Mouse (Mus musculus): ENCODE measurements at regions not wholly inside any gene's neighbourhood (a gene's known extent, or its start where the extent isn't known, plus 50 kb on each side); places are given as distances from the start of the nearest gene placed in this dataset.
A peak's percentile ranks its signal among the peaks of the same experiment; 100 is the strongest.
"Not testable (repeated sequence)": the region's sequence is repeated elsewhere in the genome, so short reads cannot be mapped to it uniquely, and the experiment has no call there.

DNA sequence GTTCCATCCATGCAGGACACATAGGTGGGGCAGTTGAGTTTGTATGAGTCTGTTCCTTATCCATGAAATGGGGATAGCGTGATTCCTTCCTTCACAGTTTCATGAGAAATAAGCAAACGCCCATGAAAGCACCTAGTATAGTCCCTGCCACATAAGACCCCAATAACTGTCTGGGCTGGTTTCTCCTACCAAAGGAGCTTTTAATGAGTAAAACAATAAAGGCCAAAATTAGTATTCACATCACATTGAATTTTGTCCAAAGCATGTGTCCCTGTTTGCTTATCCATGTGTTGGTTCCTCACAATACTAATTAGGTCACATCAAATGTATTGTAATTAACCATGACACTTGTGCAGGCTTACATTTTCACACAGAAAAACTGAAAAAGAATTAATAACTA lies 221.3 kb downstream of the Prdm13 start:
- DNase-seq: peak; percentile 72

DNA sequence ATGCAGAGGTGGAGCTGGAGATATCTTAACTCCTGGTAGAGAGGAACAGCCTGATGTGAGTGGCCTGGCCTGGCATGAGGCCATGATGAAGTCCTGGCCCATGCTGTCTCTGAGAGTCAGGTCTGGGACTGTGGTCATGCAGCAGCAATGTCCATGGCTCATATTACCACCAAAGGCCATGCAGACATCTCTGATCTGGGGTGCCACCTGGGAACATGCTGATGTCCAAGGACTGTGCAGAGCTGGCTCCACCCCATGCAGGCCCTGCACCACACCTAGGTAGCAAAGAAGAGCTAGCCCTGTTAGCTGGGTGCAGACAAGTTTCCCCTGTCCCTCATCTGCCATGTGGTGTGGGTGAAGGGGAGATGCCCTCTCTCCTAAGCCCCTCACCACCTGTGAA lies 244.5 kb downstream of the Prdm13 start:
- DNase-seq: no peak

DNA sequence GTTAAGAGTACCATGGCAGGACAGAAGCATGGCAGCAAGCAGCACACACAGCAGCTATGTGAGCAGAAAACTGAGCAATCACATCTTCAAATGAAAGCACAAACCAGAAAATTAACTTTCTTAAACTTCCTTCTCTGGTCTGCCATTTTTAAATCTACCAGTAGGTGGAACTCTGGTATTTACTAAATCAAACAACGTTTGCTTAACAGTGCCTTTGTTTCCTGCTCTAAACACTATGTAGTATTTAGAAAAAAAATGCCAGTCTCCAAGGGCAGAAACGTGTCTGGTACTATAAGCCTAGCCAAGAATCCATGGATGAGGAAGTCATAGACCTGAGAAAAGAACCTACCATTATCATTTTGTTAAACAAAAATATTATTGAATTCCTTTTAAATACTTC lies 249.1 kb downstream of the Prdm13 start:
- DNase-seq: peak; percentile 32

DNA sequence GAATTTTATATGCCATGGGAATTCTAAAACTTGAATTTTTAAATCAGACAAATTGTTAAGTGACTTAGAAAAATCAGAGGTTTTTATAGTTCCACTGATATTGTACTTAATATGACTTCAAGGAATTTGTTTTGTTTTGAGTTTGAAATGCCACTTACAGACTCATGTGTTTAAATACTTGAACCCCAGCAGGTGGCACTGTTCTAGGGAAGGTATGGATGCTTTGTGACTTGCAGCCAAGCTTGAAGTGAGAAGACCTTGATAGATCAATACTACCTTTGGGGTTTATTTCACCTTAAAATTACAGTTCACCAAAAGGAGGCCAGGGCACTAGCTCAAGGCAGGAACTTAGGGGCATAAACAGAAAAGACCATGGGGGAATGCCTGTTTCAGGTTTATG lies 277.9 kb downstream of the Prdm13 start:
- peak; percentile 52 for DNase-seq

DNA sequence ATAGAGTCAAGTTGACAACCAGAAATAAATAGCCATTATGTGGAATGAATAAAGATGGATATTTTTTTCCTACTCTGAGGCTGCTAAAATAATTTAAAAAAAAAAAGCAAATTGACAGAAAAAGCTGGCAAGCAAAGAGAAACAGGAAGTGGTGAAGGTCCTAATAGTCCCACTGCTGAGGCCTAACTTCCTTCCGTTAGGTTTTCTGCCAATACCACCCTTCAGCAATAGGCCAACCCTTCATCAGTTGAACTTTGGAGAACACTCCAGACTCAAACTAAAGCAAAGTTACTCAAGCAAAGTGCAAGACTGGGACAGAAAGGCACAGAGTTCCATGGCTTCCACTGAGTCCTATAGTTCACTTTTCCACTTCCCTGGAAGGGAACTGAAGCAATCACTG lies 316.4 kb downstream of the Prdm13 start:
- DNase-seq: no peak

DNA sequence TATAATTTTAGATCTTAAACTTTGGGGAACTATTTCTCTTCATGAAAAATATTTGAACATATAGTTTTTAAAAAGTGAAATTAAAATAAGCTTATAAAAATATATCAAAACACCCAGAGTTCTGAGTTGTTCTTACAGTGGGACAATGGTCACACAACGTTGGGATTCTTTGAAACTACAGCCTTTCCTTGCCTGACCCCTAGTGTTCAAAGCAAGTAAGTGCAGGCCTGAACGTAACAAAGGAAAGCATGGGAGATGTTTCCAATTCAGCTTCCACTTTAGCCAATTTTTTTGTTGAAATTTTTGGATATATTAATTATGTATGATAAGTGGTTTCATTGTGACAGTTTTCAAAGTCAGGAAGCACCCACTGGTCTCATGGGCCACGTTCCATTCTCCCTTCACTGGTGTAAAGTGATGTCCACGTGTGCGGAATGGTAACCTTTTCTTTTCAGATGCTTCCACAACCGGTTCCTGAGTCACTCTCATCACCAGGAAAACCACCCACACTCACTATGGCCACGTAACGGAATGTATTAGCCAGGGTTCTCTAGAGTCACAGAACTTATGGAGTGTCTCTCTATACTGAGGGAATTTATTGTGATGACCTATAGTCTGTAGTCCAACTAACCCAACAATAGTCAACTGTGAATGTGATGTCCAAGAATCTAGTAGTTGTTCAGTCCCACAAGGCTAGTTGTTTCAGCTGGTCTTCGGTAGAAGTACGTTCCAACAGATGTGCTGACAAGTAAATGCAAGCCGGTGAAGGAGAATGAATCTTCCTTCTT lies 317.3 kb downstream of the Prdm13 start:
- peak; percentile 53 for DNase-seq

DNA sequence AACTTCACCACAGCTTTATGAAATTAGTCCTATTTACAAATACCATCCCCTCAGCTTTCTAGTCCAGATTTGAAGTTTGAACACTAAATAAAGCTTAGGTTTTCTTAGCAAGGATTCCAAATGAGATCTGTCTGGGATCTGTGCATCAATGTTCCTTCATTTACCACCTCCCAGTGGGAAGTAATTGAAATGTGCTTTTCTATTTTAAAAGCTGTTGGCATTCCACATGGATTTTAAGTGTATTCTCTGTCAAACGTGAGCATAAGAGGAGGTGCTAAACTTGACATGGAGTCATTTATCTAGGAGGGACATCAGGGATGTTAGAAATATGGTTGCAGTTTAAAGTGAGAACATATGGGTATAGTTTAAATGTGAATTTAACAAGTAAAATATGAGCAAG lies 364.0 kb downstream of the Prdm13 start:
- no peak for DNase-seq

DNA sequence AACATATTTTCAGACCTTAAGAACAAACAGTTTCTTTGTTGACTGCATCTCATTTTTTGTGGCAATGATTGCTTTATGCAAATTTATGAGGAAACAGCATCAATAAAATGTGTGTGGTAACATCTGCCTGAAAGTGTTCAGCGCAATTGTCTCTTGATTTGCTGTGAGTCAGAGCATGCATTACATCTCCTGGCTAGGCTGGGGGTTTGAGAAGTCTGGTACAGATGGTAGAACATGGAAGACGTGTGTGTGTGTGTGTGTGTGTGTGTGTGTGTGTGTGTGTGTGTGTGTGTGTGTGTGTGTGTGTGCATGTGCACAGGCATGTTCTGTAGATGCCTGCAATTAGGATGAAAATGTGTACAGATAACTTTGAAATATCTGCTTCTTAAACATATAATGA lies 376.5 kb downstream of the Prdm13 start:
- not testable (repeated sequence) for DNase-seq

DNA sequence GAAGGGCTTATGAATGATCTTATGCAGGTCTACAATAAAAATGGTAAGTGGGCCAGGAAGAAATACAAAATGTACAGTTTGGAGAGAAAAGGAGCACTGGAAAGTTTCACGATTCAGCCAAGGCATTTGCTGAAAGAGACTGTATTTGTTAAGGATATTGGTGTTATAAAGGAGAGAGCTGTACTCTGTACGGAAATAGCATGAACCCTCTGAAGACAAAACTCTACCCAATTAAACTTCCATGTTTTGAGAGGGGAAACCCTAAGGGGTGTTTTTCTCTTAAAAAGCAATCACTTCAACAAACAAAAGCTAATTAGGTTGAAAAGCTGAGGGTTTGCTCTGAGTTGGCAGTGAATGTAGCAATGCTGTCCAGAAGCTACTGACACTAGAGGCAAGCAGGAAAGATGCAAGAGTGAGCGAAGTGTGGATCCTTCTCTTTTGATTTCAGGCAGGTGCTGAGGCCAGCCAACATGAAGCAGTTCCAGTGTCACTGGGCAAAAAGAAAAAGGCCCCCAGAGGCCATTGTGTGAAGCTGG lies 378.2 kb downstream of the Prdm13 start:
- no peak for DNase-seq

DNA sequence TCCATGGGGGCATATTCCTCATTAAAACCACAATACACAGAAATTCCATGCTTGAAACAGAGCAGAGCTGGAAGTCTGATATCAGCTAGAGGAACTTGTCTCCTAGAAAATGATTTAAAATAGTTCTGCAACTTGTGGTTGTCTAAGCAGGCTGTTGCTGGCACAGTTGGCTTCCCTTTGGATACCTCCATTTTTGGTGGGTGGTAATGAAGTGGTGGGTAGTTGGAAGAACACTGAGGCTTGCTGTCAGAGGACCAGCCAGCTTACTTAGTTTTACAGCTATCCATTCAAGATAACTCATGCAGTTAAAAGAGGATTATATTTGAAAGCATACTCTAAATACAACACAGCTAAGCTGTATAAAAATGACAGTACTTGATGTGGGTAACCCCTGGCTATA lies 385.6 kb downstream of the Prdm13 start:
- peak; percentile 2 for DNase-seq

DNA sequence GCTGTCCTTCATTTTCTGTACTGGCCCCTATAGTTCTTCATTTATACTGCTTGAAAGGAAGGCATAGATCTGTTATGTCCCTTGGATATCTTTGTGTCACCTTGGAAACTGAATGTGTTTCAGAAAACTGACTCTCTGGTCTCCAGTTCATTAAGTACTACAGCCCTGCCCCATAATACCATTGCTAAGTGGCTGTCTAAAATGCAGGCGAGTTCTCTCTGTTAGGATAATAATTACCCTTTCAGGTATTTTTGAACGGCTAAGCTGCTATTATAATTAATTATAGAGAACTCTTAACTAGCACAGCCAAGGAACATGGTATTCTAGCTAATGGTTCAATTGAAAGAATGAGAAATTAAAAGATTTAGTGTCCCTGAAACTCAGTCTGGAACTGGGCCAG lies 418.5 kb downstream of the Prdm13 start:
- no peak for DNase-seq

DNA sequence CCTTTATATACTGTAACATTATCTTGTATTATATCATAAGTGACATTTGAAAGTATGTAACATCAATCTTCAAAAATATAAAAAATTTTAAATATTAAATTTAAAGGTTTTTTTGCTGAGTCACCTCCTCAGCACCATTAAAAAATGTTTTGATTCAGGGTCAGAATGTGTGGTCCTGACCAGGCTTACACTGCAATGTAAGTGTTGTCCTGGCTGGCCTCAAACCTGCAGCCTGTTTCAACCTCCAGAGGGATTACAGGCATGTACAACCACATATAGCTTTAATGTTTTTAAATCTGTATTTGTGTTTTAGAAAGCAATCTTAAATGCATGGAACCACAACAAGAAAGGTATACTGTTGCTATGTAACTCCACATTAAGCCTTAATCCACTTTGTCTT lies 418.9 kb downstream of the Prdm13 start:
- no peak for DNase-seq

DNA sequence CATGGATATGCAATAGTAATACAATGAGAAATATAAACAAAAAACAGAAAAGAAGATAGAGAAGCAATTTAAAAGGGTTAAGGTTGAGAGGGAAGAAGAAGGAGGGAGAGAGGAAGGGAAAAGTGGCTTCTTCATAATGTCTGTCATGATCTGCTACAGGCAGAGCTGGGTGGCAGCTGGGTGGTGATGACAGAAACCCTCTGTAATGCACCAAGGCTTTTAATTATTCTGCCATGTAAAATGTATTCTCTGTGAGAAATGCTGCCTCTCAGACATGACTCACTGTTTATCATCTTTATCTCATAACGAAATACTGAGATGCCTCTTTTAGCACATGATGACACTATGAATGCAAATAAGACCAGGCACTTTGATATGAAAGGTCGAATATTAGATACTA lies 435.4 kb downstream of the Prdm13 start:
- no peak for DNase-seq

DNA sequence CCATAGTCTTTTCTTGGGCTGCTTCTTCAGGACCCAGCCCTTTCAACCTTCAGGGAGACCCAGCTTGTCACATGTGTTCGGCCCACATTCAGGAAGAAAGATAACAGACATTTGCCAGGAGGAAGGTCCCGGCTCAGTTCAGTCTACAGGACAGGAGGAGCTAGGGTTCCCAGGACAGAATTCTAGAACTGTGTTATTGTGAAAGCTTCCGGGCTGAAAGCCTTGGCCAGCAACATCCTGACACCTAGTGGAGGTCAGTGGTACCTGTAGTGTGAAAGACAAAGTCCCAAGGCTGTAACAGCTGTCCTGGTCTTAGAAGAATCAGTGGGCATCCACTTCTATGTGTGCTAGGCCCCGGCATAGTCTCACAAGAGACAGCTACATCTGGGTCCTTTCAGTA lies 463.1 kb downstream of the Prdm13 start:
- peak; percentile 49 for DNase-seq

DNA sequence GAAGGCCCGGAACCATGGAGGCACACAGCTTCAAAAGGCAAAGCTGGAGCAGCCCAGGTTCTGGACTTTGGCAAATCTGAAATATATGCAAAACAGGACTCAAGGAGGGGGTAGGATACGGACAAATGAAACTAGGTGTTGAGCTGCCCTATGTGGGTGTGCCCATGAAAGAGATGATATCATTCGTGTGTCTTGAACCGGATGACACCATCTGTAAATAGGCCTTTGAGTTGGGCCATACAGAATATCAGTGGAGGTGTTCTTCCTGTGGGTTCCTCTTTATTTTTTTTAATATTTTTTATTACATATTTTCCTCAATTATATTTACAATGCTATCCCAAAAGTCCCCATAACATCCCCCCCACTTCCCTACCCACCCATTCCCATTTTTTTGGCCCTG lies 478.1 kb downstream of the Prdm13 start:
- DNase-seq: no peak

DNA sequence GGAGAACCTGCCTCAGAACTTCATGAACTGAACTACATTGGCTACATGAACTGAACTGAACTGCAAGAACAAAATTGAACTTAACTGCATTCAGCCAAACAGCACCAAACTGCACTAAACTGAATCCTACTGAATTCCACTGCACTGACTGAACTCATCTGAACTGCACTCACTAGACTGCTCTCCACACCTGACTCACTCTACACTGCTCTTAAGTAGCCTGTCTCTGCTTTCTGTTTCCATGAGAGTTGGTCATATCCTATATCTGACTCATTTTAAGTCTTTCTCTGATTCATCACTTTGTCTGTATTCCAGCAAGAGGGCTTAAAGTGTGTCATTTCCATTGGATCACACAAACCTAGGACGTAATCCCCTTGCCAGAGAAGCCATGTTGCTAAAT lies 490.1 kb downstream of the Prdm13 start:
- DNase-seq: no peak

DNA sequence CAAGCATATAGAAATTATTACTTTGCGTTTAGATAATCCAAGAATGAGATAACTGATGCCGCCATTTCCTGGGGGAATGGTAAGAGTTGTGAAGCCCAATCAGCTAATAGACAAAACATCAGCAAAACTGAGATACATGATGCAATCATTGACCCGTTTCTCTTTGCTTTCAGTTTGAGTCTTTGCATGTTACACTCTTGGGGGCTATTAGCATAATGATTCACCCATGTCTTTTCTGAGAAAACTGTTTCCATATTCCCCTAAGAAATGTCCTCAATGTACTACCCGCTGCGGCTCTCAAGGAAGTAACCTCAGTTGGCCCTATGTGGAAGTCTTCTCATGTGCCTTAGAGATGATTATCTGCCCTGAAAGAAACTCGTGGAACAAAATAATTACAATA lies 512.0 kb downstream of the Prdm13 start:
- no peak for DNase-seq

DNA sequence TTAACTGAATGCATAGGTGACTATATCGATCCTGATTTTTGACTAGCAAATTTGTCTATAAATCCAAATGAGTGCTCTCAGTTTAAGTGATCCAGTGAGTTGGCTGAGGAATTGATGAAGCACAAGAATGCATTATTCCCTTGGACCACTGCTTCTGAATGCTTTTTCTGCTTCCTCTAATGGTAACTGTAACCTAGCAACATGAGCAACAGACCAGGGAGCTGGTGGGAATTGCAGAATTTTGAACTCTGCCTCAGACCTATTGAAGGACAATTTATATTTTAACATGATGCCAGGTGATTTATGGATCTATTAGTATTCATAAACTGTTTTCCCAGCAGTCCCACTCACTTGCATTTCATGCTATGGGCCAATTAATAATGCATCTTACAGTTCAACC lies 512.7 kb downstream of the Prdm13 start:
- no peak for DNase-seq

DNA sequence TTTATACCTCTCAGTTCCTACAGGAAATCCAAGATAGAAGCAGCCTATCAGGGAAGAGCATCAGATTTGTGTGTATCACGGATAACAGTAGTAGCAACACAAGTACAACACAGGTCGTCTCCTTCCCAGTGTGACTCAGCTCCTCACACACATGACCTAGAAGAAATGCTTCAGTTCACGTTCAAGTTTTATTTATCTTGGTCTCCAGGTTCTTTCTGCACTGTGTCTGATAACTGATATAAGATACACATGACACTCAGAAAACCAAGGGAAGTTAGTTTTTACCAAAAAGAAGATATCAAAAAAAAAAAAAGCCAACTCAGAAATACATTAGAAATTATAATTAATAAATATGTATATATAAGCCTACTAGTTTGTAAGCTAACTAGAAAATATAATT lies 515.0 kb downstream of the Prdm13 start:
- DNase-seq: no peak

DNA sequence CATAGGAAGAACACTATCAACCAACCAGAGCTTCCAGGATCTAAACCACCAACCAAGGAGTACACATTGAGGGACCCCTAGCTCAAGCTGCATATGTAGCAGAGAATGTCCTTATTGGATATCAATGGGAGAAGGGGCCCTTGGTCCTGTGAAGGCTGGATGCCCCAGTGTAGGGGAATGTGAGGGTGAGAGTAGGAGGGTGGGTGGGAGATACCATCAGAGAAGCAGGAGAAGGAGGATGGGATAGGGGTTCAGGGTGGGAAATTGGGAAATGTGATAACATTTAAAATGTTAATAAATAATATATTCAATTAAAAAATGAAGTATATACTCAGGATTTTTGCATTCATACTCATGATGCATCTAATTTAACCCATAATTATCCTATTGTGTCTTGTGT lies 523.6 kb downstream of the Prdm13 start:
- DNase-seq: no peak

DNA sequence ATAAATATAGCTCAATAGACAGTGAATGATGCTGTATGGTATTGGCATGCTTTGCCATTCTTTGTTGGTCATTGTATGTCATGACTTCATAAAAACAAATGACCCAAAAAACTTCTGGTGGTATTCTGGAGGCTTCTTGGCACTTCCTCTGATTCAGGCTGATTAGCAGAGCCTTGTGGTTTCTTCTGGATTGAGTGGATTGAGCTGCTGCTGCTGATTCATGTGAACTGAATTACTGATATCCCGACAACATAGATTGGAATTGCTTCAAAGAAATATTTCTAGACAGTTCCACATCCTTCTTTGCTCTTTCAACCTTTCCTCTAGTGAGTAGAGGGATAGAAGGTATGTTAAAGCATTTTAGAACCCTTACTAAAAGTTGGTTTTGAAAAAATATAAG lies 559.9 kb downstream of the Prdm13 start:
- no peak for DNase-seq

DNA sequence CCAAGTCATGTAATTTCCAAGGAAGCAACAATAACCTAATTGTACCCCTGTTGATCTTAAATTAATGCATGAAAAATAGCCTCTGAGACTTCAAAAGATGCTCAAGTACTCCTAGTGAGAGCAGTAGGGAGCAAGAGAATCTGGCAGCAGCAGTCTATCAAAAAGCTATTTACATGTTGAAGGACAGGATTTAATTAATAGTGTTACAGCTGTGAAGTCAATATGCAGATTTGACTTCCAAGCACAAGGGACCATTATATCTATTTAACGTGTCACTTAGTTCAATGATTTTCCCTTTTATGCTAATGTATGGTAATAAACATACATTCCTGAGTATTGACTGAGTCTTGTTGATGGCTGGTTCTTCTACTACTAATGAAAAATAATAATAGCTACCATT lies 590.0 kb downstream of the Prdm13 start:
- DNase-seq: no peak

DNA sequence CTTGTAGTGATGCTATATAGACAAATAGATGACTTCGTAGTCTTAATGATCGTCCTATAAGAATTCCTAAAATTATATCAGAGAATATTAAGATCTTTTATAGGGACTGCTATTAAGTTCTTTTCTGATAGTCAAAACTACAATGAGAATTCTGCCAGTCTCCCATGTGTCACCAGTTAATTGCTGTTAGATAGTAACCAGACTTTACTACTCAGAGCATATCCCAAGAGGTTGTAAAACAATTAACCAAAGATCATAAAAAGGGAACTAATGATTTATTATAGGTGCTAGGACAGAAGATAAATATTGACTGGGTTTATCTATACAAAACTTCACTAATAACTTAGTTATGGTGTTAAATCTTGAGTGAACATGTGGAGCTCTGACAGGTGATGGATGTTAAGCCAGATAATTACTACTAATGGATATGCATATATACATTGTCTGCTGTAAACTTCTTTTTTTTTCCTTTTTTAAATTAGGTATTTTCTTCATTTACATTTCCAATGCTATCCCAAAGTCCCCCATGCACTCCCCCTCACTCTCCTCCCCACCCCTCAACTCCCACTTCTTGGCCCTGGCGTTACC lies 615.5 kb downstream of the Prdm13 start:
- no peak for DNase-seq

Data from retina, postnatal 1 day (tissue).